8 mouse cellular contexts compared by ENCODE assay signal in the genomic region with DNA sequence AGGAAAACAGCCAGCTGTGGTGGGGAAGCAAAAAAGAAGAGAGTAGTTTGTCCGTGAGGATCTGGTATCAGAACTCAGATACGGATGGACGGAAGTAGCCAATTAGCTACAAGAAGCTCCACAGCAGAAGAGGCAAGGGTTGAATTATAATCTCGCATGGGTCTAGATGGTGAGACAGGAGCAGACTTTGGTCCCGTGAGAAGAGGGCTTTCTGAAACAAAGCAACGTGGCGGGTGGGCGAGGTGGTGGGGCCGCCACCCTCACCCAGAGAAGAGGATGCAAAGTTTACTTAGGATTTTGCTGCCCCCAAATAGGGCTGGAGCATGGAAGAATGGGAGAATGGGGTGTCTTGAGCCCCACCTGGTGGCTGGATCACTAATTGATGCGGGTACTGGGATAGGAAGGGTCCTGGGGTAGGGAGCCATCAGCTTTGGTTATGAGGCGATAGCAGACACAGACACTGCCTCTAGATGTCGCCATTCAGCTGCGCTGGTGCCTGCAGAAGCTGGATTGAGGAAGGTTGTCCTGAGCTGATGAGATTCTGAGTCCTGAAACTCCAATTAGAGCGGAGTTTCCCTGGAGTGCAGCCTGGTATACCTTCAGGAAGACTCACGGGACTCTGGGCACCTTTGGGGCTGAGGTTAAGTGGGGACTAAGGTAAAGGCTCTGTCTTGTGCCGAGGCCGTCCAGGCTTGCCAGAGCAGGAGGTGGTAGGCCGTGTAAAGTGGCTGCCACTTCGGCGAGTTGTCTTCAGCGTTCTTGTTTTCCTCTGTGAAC. TPM values are rescaled to one million over a fixed set of nuclear protein-coding genes. Genes with fewer than 3 reads are reported as not detected.
DNase-seq lines count a peak whose midpoint lies in the region; ATAC-seq lines count a peak whose summit lies in the region.

No protein-coding gene starts in this region.

- H3K4me2 ChIP-seq in midbrain, embryonic 12.5 days (replicated peaks), result peak overlapping the region; percentile 45

- intact Hi-C loops in left cerebral cortex, postnatal 4 days (cut with DNase I), result no loop called here

- H3K4me3 ChIP-seq in embryonic facial prominence, embryonic 10.5 days, result peak overlapping the region; percentile 45
- peak overlapping the region; percentile 16 for H3K4me3 ChIP-seq in midbrain, embryonic 12.5 days

- no peaks in the 10 kb centered on the region for H3K9me3 ChIP-seq in embryonic facial prominence, embryonic 10.5 days
- H3K9me3 ChIP-seq in midbrain, embryonic 12.5 days, result no peaks in the 10 kb centered on the region

- peak; percentile 52 to 76 for DNase-seq in urinary bladder, adult 18-20 months (ENCODE audit: low spot score in 2 of 2)
- no peak for DNase-seq in urinary bladder, postnatal 10 days (ENCODE audit: low spot score)
- DNase-seq in embryonic facial prominence, embryonic 10.5 days (ENCODE audit: low spot score), result peak; percentile 90
- DNase-seq in heart, adult 11 months, result peak; percentile 99
- DNase-seq in kidney, adult 11 months, result peak; percentile 91
- peak; percentile 88 for DNase-seq in left cerebral cortex, postnatal 4 days
- DNase-seq in skeletal muscle tissue, adult 2 months (ENCODE audit: low read depth, low spot score), result peak; percentile 76

- peaks cover 5% of the 10 kb centered on the region for H3K27me3 ChIP-seq in embryonic facial prominence, embryonic 10.5 days (replicated peaks; ENCODE audit: low read depth, poor library complexity, severe bottlenecking)
- peaks cover 17% of the 10 kb centered on the region for H3K27me3 ChIP-seq in midbrain, embryonic 12.5 days

- 20% methylated on average over 21 of the region's 21 CpGs for WGBS in embryonic facial prominence, embryonic 10.5 days
- 20% methylated on average over 21 of the region's 21 CpGs for WGBS in midbrain, embryonic 12.5 days

- H3K9ac ChIP-seq in midbrain, embryonic 12.5 days (replicated peaks), result no peak overlapping the region; the same call in 1 of the 2 replicates

- peaks cover 27% of the 10 kb centered on the region for H3K4me1 ChIP-seq in embryonic facial prominence, embryonic 10.5 days
- H3K4me1 ChIP-seq in midbrain, embryonic 12.5 days, result peaks cover 6% of the 10 kb centered on the region; the same call in 1 of the 2 replicates

- H3K36me3 ChIP-seq in embryonic facial prominence, embryonic 10.5 days (replicated peaks), result peaks cover 3% of the 10 kb centered on the region; the same call in 1 of the 2 replicates
- H3K36me3 ChIP-seq in midbrain, embryonic 12.5 days, result no peaks in the 10 kb centered on the region

- ATAC-seq in midbrain, embryonic 12.5 days (ENCODE audit: low FRiP score, low read depth), result peak; percentile 92

- no peak overlapping the region for H3K27ac ChIP-seq in embryonic facial prominence, embryonic 10.5 days (replicated peaks)
- H3K27ac ChIP-seq in midbrain, embryonic 12.5 days (replicated peaks), result no peak overlapping the region

RNA-seq across cellular contexts. Expression of a gene that starts 11.4 kb away (rescaled TPM):
- polyA plus RNA-seq in embryonic facial prominence, embryonic 10.5 days (2016; fragmentation: Nextera tagmentation; extraction: Ambion mirVana), result 15.4 and 16.0 TPM in 2 replicates
- total RNA-seq in left cerebral cortex, postnatal 4 days (2021), result 10 to 100 TPM; 13.0 to 13.6 TPM
- polyA plus RNA-seq in midbrain, embryonic 12.5 days (2016; fragmentation: Nextera tagmentation; extraction: Ambion mirVana), result 14.7 and 15.8 TPM in 2 replicates

RNA-seq across cellular contexts. Expression of a gene that starts 21.5 kb away (rescaled TPM):
- not detected in 2 replicates for polyA plus RNA-seq in embryonic facial prominence, embryonic 10.5 days (2016; fragmentation: Nextera tagmentation; extraction: Ambion mirVana)
- total RNA-seq in left cerebral cortex, postnatal 4 days (2021), result not detected
- not detected in 2 replicates for polyA plus RNA-seq in midbrain, embryonic 12.5 days (2016; fragmentation: Nextera tagmentation; extraction: Ambion mirVana)

RNA-seq across cellular contexts. Expression of a gene that starts 28.5 kb away (rescaled TPM):
- polyA plus RNA-seq in embryonic facial prominence, embryonic 10.5 days (2016; fragmentation: Nextera tagmentation; extraction: Ambion mirVana), result 0.92 and 1.3 TPM in 2 replicates
- 1 to 10 TPM; 3.2 to 3.3 TPM for total RNA-seq in left cerebral cortex, postnatal 4 days (2021)
- polyA plus RNA-seq in midbrain, embryonic 12.5 days (2016; fragmentation: Nextera tagmentation; extraction: Ambion mirVana), result 1.9 and 2.8 TPM in 2 replicates

RNA-seq across cellular contexts. Expression of a gene that starts 39.1 kb away (rescaled TPM):
- 97.6 and 98.6 TPM in 2 replicates for polyA plus RNA-seq in embryonic facial prominence, embryonic 10.5 days (2016; fragmentation: Nextera tagmentation; extraction: Ambion mirVana)
- total RNA-seq in left cerebral cortex, postnatal 4 days (2021), result 10 to 100 TPM; 34.7 to 39.2 TPM
- polyA plus RNA-seq in midbrain, embryonic 12.5 days (2016; fragmentation: Nextera tagmentation; extraction: Ambion mirVana), result 107 and 108 TPM in 2 replicates
